Mouse (Mus musculus): ENCODE data around the gene Cul4a. TPM values are rescaled to one million over a fixed set of nuclear protein-coding genes. Genes with fewer than 3 reads are reported as not detected.

Cul4a gene
- 79.7 TPM for polyA plus RNA-seq (2014; fragmentation: Illumina TruSeq; extraction: RNeasy Lipid Tissue Mini Kit (QIAGEN cat#74804); ENCODE audit: low read depth, low replicate concordance)

GRCm38 (mm10) chr8:13105087-13105881 is at the start of gene Cul4a, which contains the start of gene Pcid2:
Cul4a (plus strand) TSS chr8:13105621.
Pcid2 (minus strand) TSS chr8:13105459.

GRCm38 (mm10) chr8:13060441-13061150 is 44.8 kb upstream of the Cul4a start, which contains the start of gene Proz:
Proz (plus strand) TSS chr8:13060914.

DNA sequence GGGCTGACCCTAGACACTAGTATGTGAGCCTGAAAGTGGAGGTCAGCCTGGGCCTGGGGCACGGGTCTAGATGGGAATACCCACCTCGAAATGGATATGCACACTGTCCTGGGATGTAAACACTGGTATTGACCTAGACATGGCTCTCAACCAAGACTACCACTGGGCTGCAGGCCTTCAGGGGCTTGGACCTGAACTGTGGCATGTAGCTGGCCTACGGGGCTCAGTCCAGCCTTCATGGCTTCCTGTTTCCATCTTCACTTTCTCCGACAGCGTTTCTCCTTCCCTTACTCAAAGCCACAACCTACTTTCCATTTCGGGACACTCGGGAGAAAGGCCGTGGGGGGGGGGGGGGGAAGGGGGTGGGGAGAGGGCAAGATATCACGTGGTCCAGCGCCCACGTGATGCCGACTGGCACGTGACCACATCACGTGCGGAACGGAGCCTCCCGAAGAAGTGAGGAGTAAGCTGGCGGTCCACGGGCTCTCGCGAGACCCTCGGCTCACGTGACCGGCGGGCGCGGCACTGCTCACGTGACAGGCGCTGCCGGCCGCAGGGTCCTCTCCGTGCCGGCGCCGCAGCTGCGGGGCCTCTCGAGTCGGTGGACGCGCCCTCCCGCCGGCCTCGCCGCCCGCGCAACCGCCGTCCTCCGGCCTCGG is 53.4 kb downstream of the Cul4a start, which contains the start of gene Lamp1:
Gene Lamp1, plus strand, starts transcription at position 444 of the 659 bp plus-strand sequence.

Other genes starting within 250 kb of the Cul4a start
- gene Mcf2l, start 231.8 kb upstream of the Cul4a start, polyA plus RNA-seq (2014; fragmentation: Illumina TruSeq; extraction: RNeasy Lipid Tissue Mini Kit (QIAGEN cat#74804); ENCODE audit: low read depth, low replicate concordance): not detected
- gene F7, start 79.6 kb upstream of the Cul4a start, polyA plus RNA-seq (2014; fragmentation: Illumina TruSeq; extraction: RNeasy Lipid Tissue Mini Kit (QIAGEN cat#74804); ENCODE audit: low read depth, low replicate concordance): 28.6 TPM
- gene F10, start 68.3 kb upstream of the Cul4a start, polyA plus RNA-seq (2014; fragmentation: Illumina TruSeq; extraction: RNeasy Lipid Tissue Mini Kit (QIAGEN cat#74804); ENCODE audit: low read depth, low replicate concordance): 257 TPM
- 154 TPM for gene Proz, start 44.7 kb upstream of the Cul4a start, polyA plus RNA-seq (2014; fragmentation: Illumina TruSeq; extraction: RNeasy Lipid Tissue Mini Kit (QIAGEN cat#74804); ENCODE audit: low read depth, low replicate concordance)
- 5.4 TPM for gene Pcid2, start 162 bp upstream of the Cul4a start, polyA plus RNA-seq (2014; fragmentation: Illumina TruSeq; extraction: RNeasy Lipid Tissue Mini Kit (QIAGEN cat#74804); ENCODE audit: low read depth, low replicate concordance)
- gene Lamp1, start 53.5 kb downstream of the Cul4a start, polyA plus RNA-seq (2014; fragmentation: Illumina TruSeq; extraction: RNeasy Lipid Tissue Mini Kit (QIAGEN cat#74804); ENCODE audit: low read depth, low replicate concordance): 466 TPM
- gene Grtp1, start 95.0 kb downstream of the Cul4a start, polyA plus RNA-seq (2014; fragmentation: Illumina TruSeq; extraction: RNeasy Lipid Tissue Mini Kit (QIAGEN cat#74804); ENCODE audit: low read depth, low replicate concordance): 11.4 TPM
- not detected for gene Adprhl1, start 148.5 kb downstream of the Cul4a start, polyA plus RNA-seq (2014; fragmentation: Illumina TruSeq; extraction: RNeasy Lipid Tissue Mini Kit (QIAGEN cat#74804); ENCODE audit: low read depth, low replicate concordance)
- gene Dcun1d2, start 182.5 kb downstream of the Cul4a start, polyA plus RNA-seq (2014; fragmentation: Illumina TruSeq; extraction: RNeasy Lipid Tissue Mini Kit (QIAGEN cat#74804); ENCODE audit: low read depth, low replicate concordance): 6.8 TPM
- gene Tmco3, start 182.6 kb downstream of the Cul4a start, polyA plus RNA-seq (2014; fragmentation: Illumina TruSeq; extraction: RNeasy Lipid Tissue Mini Kit (QIAGEN cat#74804); ENCODE audit: low read depth, low replicate concordance): 6.7 TPM
- 10.9 TPM for gene Tfdp1, start 233.1 kb downstream of the Cul4a start, polyA plus RNA-seq (2014; fragmentation: Illumina TruSeq; extraction: RNeasy Lipid Tissue Mini Kit (QIAGEN cat#74804); ENCODE audit: low read depth, low replicate concordance)